Mouse (Mus musculus) E14TG2a.4 (cell line): ENCODE measurements around the gene Scgb3a1.

Source experiments
- CTCF ChIP-seq: conservative IDR thresholded peaks from 2 replicates; pipeline ENCODE4 v1.5.1; 2014; ENCODE audit warnings: low read length
- POU5F1 ChIP-seq: IDR thresholded peaks from 2 replicates; pipeline ENCODE4 v1.6.1; 2014; ENCODE audit warnings: low read length, borderline replicate concordance

DNA sequence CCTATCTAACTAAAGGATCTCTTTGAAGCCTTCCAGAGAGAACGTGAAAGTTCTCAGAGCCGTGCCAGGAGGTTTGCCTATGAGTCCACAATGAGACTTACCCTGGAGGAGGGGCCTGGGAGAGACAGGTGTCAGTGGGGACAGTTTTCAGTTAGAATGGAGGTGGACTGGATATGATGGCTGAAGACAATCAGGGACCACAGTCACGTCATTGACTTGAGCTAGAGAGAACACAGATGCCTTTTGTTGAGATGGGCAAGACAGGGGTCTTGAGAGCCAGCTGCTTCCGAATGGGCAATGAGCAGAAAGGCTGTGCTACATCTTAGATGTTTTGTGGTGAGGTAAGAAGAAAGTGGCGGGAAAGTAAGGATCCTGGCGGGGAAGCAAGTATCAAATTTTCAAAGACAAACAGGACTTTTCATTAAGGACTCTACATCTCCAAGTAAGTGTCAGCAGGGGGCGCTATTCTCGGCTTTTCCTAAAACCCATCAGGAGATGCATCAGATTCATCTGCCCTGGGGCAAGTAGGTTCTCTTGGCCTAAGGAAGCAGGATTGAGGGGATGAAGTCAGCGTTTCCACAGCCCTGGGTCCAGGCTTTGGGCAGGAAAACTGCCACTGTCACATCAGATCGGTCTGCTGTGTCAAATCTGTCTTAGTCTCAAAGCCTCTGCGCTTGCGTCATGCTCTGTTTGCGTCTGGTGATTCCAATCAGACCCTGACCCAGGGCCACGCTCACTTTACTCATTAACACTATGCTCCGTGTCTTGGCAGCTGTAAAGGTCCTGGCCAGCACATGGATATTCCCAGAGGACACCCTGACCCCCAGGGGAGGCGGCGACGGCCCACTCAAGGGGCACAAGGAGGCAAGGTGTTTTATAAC lies 13.1 kb upstream of the Scgb3a1 start:
- peak; percentile 76 for TF ChIP-seq CTCF
- TF ChIP-seq POU5F1, result no peak
